Mouse (Mus musculus): ENCODE results near the gene Snrpa.

DNA sequence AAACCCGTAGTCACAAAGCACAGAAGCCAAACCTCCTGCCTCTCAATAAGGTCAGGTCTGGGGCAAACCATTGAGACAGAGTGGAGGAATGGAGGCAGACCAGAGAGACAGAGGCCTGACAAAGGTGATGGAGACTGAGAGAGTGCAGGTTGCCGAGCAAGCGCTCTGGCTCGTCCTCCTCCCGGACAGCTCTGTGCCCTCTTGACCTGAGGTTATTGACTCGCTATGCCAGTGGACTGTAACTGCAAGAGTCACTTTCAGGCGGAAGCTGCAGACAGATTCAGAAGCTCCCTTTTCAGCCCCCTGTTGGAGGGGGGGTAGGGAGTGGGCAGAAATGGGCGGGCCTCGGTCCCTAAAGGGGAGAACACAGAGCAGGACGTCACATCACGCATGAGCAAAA, 23.9 kb upstream of the Snrpa start:
- TF ChIP-seq CTCF (IDR thresholded peaks at IDR 0.05; ENCODE audit: low read depth) (no peak), EP300 (optimal IDR thresholded peaks at IDR 0.05) (no peak)
